Mouse (Mus musculus): Measurements from ENCODE around the gene Gcnt1.

Gene Gcnt1

DNA sequence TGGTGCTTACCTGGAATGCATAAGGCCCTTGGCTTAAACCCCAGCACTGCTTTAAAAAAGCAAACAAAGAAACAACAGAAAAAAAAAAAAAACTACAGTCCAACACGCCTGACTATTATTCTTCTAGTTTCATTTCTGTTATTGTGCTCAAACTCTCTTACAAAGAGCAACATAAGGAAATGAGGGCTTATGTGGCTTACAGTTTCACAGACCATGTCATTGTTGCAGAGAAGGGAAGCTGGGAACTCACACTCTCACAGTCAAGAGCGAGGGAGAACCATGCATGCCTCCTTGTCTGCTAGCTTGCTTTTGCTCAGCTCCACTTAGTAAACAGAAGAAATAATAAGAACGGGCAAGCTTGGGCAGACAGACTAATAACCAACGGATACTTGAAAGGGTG is 52.9 kb downstream of the Gcnt1 start:
- TF ChIP-seq GATA4 (IDR thresholded peaks at IDR 0.05; ENCODE audit: insufficient replicate concordance, low read length) = no peak

DNA sequence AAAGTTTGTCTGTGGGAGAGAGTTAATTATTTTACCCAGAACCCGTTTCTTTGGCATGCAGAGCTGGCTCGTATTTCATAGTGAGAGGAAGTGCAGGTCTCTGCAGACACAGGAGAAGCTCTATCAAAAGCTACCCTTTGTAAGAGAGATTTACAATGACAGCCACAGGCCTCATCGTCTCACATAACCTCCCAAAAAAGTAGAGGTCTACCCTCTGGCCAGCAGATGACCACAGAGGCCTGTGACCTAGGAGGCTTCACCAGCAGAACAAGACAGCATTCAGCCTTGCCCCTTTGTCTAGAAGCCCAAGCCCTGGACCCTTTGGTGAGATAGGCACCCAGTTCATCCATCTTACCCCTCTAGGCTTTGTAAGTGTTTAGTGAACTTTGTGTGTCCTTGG is 53.9 kb downstream of the Gcnt1 start:
- TF ChIP-seq GATA4 (IDR thresholded peaks at IDR 0.05; ENCODE audit: insufficient replicate concordance, low read length) = no peak

DNA sequence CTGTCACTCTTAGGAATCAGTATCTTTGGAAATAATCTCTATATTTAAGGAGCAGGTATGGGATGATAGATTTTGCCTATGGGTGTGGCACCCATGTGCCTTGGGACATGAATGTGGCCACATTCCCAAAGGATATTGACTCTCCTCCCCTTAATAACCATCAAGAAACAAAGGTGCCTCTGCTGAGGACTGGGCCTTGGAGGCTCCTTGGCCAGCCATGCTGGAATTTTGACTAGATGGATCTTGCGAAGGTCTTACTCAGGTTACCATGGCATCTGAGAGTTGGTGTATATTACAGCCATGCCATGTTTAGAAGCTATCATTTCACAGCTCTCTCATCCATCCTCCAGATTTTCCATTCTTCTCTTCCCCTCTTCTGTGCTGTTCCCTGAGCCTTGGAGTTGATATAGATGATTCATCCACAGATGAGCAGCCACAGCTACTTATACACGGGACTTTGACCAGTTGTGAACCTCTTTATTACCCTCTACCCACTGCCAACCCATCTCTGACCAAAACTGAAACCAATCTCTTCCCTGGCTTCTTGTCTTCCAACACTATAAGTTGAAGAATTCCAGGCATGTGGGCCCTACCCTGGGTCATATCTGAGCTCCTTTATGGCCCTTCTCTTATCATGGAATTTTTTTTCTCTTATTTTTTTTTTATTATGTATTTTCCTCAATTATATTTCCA is 56.2 kb downstream of the Gcnt1 start:
- no peak for TF ChIP-seq GATA4 (IDR thresholded peaks at IDR 0.05; ENCODE audit: insufficient replicate concordance, low read length)

DNA sequence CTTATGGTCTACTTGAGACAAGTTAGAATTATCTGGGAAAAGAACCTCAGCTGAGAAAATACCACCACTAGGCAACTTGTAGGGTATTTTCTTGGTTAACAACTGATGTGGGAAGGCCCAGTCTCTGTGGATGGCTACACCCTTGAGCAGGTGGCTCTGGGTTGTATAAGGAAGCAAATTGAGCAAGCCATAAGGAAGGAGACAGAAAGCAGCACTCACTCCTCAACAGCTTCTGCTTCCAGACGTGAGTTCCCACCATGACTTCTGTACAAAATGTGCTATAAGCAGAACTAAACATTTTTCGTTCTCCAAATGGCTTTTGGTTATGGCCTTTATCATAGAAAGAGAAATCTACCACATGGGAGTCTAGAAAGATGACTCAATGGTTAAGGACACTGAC is 58.2 kb downstream of the Gcnt1 start:
- TF ChIP-seq GATA4 (IDR thresholded peaks at IDR 0.05; ENCODE audit: insufficient replicate concordance, low read length) = no peak

DNA sequence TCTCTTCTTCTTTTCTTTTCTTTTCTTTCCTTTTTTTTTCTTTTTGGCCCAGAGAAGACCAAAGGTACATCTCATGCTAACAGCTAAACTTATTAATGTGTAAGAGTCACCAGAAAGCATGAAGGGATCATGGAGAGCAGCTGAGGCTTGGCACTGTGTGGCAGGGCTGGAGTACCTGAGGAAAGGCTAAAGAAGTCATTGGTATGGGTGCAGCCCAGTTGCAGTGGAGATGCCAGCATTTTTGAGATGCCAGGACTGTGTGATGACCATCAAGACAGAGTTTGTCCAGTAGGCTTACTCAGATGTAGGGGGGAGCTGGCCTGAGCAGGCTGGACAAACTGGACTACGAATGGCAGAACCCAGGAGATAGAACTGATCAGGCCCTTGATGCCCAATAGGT is 58.9 kb downstream of the Gcnt1 start:
- TF ChIP-seq GATA4 (IDR thresholded peaks at IDR 0.05; ENCODE audit: insufficient replicate concordance, low read length) = no peak

DNA sequence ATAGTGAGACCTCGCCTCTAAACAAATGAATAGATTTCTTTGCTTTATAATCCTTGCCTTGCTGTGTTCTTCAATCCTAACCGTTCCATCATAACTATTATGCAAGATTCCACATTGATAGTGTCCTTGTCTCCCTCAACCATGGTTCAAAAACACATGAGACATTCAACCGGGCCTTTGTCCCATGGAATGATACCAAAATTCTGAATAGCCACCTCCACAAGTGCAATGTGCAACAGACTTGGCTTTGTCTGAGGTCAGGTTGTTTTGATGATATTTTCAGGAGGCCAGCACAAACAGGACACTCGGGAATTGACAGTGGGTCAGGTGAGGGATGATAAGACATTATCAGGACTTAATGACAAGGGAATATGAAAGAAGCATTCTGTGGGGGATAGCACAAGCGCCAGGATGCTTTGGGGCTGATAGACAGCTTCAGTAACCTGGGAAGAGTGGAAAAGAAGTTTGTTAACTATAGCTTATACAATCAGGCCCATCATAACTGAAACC is 59.9 kb downstream of the Gcnt1 start:
- no peak for TF ChIP-seq GATA4 (IDR thresholded peaks at IDR 0.05; ENCODE audit: insufficient replicate concordance, low read length)

DNA sequence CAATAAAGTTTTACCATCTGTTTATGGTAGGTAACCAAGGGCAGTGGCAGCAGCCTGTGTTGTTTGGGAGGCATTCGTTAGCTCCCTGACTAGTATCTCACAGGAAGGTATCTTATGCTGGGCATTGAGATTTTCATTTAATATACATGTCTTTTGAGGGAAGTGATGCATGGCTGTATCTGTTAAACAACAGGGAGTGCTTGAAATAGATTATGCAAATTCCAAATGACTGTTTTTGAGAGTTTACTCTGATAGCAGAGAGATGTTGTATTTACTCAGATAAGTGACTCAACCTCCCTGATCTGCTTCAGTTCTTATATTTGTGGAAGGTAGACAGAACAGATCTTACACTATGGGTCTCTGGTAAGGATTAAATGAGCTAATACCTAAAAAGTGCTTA is 61.1 kb downstream of the Gcnt1 start:
- no peak for TF ChIP-seq GATA4 (IDR thresholded peaks at IDR 0.05; ENCODE audit: insufficient replicate concordance, low read length)

DNA sequence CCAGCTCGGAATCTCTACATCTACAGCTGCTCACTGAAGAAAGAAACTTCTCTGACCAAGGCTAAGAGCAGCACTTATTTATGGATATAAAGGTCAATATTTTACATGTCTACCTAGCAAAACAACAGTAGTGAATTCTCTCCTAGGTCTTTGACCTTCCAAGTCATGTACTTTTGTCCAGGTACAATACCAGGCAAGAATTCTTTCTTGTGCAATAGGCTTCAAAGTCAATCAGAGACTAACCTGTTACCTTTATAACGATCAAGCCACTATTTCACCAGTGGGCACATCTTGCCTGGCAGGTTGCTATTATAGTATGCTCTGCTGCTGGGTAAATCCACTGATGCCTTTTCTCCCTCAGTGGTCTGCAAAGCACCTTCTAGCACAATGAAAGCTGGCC is 61.6 kb downstream of the Gcnt1 start:
- no peak for TF ChIP-seq GATA4 (IDR thresholded peaks at IDR 0.05; ENCODE audit: insufficient replicate concordance, low read length)

DNA sequence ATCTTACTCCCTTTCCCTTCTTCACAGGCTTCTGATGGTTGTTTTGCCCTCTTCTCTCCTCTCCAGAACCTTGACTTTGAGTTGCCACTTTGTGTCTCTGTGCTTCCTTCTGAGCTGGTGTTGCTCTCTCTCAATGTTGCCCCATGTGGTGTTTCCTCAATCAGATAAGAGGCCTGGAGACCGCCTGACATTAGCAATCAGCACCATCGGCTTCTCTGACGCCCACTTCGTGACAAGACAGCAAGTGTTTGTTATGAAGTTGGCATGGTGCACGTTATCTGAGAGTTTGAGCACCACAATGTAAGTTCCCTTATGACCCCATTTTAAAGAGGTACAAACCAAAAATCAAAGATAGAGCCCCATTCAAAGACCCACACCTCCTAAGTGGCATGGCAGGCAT is 76.6 kb downstream of the Gcnt1 start:
- no peak for TF ChIP-seq GATA4 (IDR thresholded peaks at IDR 0.05; ENCODE audit: insufficient replicate concordance, low read length)

DNA sequence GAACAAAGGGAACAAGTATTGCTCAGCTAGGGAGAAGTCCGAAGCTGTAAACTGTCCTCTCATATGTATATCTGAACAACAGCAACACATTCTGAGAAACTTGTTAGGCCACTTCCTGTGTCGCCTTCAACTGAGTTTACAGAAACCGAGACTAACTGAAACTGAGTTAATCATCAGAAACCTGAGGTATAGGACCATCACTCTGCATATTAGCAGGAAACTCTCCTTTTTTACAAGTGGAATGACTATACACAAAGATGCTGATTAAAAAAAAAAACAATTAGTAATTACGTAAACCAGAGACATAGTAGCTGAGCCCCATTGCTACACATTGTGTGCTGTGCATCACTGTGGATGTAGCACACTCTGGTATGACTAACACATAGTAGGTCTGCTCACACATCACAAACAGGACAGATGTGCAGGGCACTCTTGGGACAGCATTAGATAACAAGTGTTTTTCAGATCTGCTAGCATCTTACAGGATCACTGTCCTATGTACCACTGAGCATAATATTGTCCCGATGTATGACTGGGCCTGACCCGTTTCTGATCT is 77.4 kb downstream of the Gcnt1 start:
- no peak for TF ChIP-seq GATA4 (IDR thresholded peaks at IDR 0.05; ENCODE audit: insufficient replicate concordance, low read length)

DNA sequence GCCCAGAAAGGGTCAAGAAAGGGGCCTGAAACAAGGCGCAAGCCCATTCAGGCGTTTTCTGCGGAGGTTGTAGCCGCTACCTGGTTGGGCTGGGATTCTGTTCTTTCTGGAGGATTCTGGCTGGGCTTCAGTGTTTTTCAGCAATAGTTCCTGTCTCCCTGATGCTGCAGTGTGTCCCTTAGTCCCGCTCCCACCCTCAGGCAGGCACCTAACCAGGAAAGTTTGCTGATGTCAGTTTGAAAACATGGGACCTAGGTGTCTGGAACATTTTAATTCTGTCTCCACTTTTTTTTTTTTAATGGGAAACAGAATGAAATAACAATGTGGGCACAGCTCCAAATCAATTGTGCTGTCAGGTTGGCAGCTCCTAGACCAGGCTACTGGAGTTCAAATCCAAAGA is 78.5 kb downstream of the Gcnt1 start:
- TF ChIP-seq GATA4 (IDR thresholded peaks at IDR 0.05; ENCODE audit: insufficient replicate concordance, low read length) = no peak

DNA sequence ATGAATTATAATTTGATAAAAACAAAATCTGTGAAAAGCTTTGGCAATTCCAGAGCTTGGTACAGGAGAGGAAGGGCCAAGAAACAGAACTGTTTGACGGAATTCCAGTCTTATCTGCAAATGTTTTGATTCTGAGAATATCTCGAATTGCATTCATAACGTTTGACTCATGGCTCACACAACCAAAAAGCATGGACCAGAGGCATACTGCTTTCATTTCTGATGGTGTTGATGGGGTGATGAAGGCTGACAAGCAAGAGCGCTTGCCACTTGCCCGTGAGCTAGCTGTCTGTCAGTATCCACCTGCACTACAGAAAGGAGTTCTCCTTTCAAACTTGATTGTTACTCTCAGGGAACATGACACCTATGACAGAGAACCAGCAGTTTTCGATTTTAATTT is 83.1 kb downstream of the Gcnt1 start:
- no peak for TF ChIP-seq GATA4 (IDR thresholded peaks at IDR 0.05; ENCODE audit: insufficient replicate concordance, low read length)

DNA sequence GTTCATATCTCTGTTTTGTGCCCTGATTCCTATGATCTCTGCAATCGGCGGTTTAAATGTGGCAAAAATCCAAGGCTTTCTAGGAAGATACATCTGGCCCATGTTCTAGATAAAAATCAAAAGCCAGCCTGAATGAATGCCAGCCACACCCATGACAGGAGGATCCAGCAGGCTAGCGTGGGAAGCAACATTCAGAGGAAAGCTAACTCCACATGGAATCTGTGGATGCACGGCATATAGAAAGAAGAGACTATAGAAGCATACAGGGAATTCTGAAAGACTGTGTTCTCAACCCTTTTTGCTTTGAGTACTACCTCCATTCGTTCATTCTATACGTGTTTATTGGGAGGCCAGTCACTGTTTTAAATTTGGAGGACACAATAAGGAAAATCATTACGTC is 86.6 kb downstream of the Gcnt1 start:
- TF ChIP-seq GATA4 (IDR thresholded peaks at IDR 0.05; ENCODE audit: insufficient replicate concordance, low read length) = no peak

DNA sequence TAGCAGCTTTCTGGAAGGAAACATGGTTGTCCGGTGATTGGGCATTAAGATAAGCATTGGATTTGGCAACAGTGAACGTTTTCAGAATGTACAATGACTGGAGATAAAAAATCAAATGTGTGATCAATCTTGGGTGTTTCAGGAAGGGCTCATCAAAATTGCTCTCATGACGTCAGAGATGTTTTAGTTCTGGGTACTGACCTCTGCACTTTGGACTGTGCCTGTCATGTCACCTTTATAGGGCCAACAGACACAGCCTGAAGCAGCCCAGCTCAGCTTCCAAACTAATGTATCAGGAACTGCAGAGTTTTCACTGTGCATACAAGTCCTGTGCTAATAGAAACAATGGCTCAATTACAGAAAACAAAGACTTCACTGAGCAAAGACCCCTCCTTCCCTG is 89.3 kb downstream of the Gcnt1 start:
- TF ChIP-seq GATA4 (IDR thresholded peaks at IDR 0.05; ENCODE audit: insufficient replicate concordance, low read length) = no peak

DNA sequence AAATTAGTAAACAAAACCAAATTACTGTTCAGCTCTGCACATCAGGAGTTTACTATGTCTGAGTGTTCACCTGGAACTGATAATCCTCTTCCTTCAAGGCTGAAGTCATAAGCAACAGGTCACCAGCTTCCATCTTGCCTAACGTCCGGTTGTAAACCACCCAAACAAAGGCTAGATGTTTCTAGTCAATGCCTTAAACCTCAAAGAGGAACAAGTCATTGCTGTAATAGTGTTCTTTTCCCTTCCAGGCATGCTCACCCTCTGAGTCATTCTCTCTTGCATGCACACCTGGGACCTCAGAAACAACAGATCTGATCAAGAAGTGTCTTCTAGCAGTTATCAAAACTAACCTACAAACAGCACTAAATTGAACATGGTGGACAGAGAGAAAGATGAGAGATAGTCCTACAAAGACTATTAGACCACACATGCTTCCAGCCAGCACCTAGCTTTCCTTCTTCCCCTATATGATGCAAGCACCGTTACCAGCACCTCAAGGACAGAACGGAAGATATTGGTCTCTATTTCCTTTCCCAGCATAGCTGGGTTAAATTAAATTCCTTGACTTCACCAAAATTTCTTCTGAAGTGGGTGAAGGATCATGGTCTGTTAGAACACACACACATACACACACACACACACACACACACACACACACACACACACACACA is 94.1 kb downstream of the Gcnt1 start:
- TF ChIP-seq GATA4 (IDR thresholded peaks at IDR 0.05; ENCODE audit: insufficient replicate concordance, low read length) = no peak
